Mouse (Mus musculus) adrenal gland, adult 2 months (tissue): ENCODE results near the gene Rbbp5. TPM values are rescaled to one million over a fixed set of nuclear protein-coding genes. Genes with fewer than 3 reads are reported as not detected.
A peak's percentile ranks its signal among the peaks of the same experiment; 100 is the strongest.
"Not testable (repeated sequence)": the region's sequence is repeated elsewhere in the genome, so short reads cannot be mapped to it uniquely, and the experiment has no call there.

Experiments
- DNase-seq: peaks from one replicate; pipeline ENCODE4 v3.0.0; 2021
- long read RNA-seq: library from polyadenylated mRNA; stranded (forward); transcript quantifications from one replicate; pipeline ENCODE4 v2.0.0, GENCODE M21; 2021
- polyA plus RNA-seq: library from polyadenylated mRNA; depleted of rRNA; stranded (reverse); fragments of >200 nt; gene quantifications from 2 replicates; pipeline ENCODE4 v1.2.3, GENCODE M21; 2012; rRNA removed
- total RNA-seq, 2 experiments: library from RNA; stranded (reverse); gene quantifications; 2 replicates each; pipeline ENCODE4 v1.2.3; 2021

Gene Rbbp5
- total RNA-seq (10 to 100 TPM; 33.1 to 40.2 TPM), polyA plus RNA-seq (4.5 and 5.0 TPM in 2 replicates)
- long read RNA-seq, partial matches to known transcripts = 1 of 12 reads
- long read RNA-seq, other reads (novel, unspliced or antisense) = 7 of 12 reads

GRCm38 (mm10) chr1:132476928-132477691, at the start of gene Rbbp5:
Gene Rbbp5, plus strand, starts transcription at chr1:132477365.
- peak; percentile 88 for DNase-seq

GRCm38 (mm10) chr1:132430818-132431217, 46.3 kb upstream of the Rbbp5 start:
- DNase-seq = no peak

GRCm38 (mm10) chr1:132431716-132432115, 45.4 kb upstream of the Rbbp5 start:
- DNase-seq = no peak

- DNase-seq = no peak
Observed at GRCm38 (mm10) chr1:132433349-132433748, 43.8 kb upstream of the Rbbp5 start.

- DNase-seq = no peak
Observed at GRCm38 (mm10) chr1:132434032-132434431, 43.1 kb upstream of the Rbbp5 start.

- DNase-seq = no peak
Observed at GRCm38 (mm10) chr1:132436320-132436958, 40.7 kb upstream of the Rbbp5 start.

- DNase-seq = no peak
Observed at GRCm38 (mm10) chr1:132436960-132437359, 40.2 kb upstream of the Rbbp5 start.

- no peak for DNase-seq
Observed at GRCm38 (mm10) chr1:132437389-132437788, 39.8 kb upstream of the Rbbp5 start.

- no peak for DNase-seq
Observed at GRCm38 (mm10) chr1:132440896-132441435, 36.2 kb upstream of the Rbbp5 start.

GRCm38 (mm10) chr1:132449742-132450141, 27.4 kb upstream of the Rbbp5 start:
- DNase-seq = no peak

- DNase-seq = no peak
Observed at GRCm38 (mm10) chr1:132464651-132465050, 12.5 kb upstream of the Rbbp5 start.

- peak; percentile 65 for DNase-seq
Observed at GRCm38 (mm10) chr1:132468926-132469325, 8.2 kb upstream of the Rbbp5 start.

GRCm38 (mm10) chr1:132469519-132469918, 7.6 kb upstream of the Rbbp5 start:
- no peak for DNase-seq

GRCm38 (mm10) chr1:132470031-132470430, 7.1 kb upstream of the Rbbp5 start:
- DNase-seq = not testable (repeated sequence)

GRCm38 (mm10) chr1:132471032-132471431, 6.1 kb upstream of the Rbbp5 start:
- no peak for DNase-seq

- no peak for DNase-seq
Observed at GRCm38 (mm10) chr1:132471499-132471898, 5.7 kb upstream of the Rbbp5 start.

- DNase-seq = no peak
Observed at GRCm38 (mm10) chr1:132472537-132472936, 4.6 kb upstream of the Rbbp5 start.

GRCm38 (mm10) chr1:132474496-132474895, 2.7 kb upstream of the Rbbp5 start:
- DNase-seq = no peak

- DNase-seq = no peak
Observed at GRCm38 (mm10) chr1:132476575-132476927, 614 bp upstream of the Rbbp5 start.

- no peak for DNase-seq
Observed at GRCm38 (mm10) chr1:132479438-132479837, 2.3 kb downstream of the Rbbp5 start.

GRCm38 (mm10) chr1:132481619-132482018, 4.5 kb downstream of the Rbbp5 start:
- no peak for DNase-seq

- no peak for DNase-seq
Observed at GRCm38 (mm10) chr1:132483234-132483633, 6.1 kb downstream of the Rbbp5 start.

GRCm38 (mm10) chr1:132483759-132484158, 6.6 kb downstream of the Rbbp5 start:
- no peak for DNase-seq
